ENCODE assay signal across 9 mouse cellular contexts in genomic region chr6:142567452-142567851, GRCm38 (mm10). TPM values are rescaled to one million over a fixed set of nuclear protein-coding genes. Genes with fewer than 3 reads are reported as not detected.
A peak's percentile ranks its signal among the peaks of the same experiment; 100 is the strongest.
DNase-seq lines count a peak whose midpoint lies in the region; ATAC-seq lines count a peak whose summit lies in the region.
"Had no signal": no experiment of that assay in that cellular context is flagged by ENCODE, and none has a peak within 500 bp of the region (broad histone marks: within the 10 kb centered on the region; RNA-seq: fewer than 3 reads in every experiment).

No protein-coding gene starts in this region.

- H3K36me3 ChIP-seq in forebrain, embryonic 14.5 days (ENCODE audit: control insufficient read depth, insufficient read depth, low read length), result no peaks in the 10 kb centered on the region
- H3K36me3 ChIP-seq in forebrain, embryonic 15.5 days, result no peaks in the 10 kb centered on the region
- H3K36me3 ChIP-seq: hindbrain, embryonic 15.5 days had no signal

- H3K27me3 ChIP-seq in forebrain, embryonic 14.5 days (replicated peaks; ENCODE audit: control insufficient read depth, insufficient read depth, low read length), result peaks cover 32% of the 10 kb centered on the region
- peaks cover 35% of the 10 kb centered on the region for H3K27me3 ChIP-seq in forebrain, embryonic 15.5 days

- no peak overlapping the region for H3K27ac ChIP-seq in forebrain, embryonic 14.5 days (ENCODE audit: low read depth, low read length)
- H3K27ac ChIP-seq in forebrain, embryonic 15.5 days (replicated peaks), result no peak overlapping the region
- H3K27ac ChIP-seq: hindbrain, embryonic 15.5 days had no signal

- no peak overlapping the region for H3K4me3 ChIP-seq in forebrain, embryonic 14.5 days (ENCODE audit: low read depth, low read length)
- H3K4me3 ChIP-seq in forebrain, embryonic 15.5 days, result no peak overlapping the region
- H3K4me3 ChIP-seq: hindbrain, embryonic 15.5 days had no signal

- intact Hi-C loops in left cerebral cortex, postnatal 4 days (cut with DNase I), result no loop called here
- intact Hi-C loops in left cerebral cortex, postnatal 10 days (cut with DNase I), result no loop called here

- peak; percentile 29 for DNase-seq in forebrain, embryonic 14.5 days (ENCODE audit: low spot score)
- DNase-seq in adrenal gland, adult 2 months, result peak; percentile 84
- peak; percentile 76 for DNase-seq in kidney, adult 9 months
- DNase-seq in gastrocnemius, postnatal 25 days, result no peak
- DNase-seq in left cerebral cortex, postnatal 4 days, result no peak
- no peak for DNase-seq in left cerebral cortex, postnatal 10 days (ENCODE audit: extremely low spot score in 1 of 2, low spot score in 2 of 2)

- no peak overlapping the region for H3K4me2 ChIP-seq in forebrain, embryonic 14.5 days (ENCODE audit: low read length)
- H3K4me2 ChIP-seq in forebrain, embryonic 15.5 days (replicated peaks), result no peak overlapping the region
- H3K4me2 ChIP-seq: hindbrain, embryonic 15.5 days had no signal

- ATAC-seq in forebrain, embryonic 14.5 days, result no peak
- no peak for ATAC-seq in forebrain, embryonic 15.5 days (replicated peaks)
- ATAC-seq in megakaryocyte progenitor cell, adult 5-6 weeks (replicated peaks; ENCODE audit: poor library complexity), result peak; percentile 60

- no peaks in the 10 kb centered on the region for H3K9me3 ChIP-seq in forebrain, embryonic 14.5 days (replicated peaks; ENCODE audit: control insufficient read depth, low read length)
- H3K9me3 ChIP-seq in forebrain, embryonic 15.5 days, result no peaks in the 10 kb centered on the region
- H3K9me3 ChIP-seq: hindbrain, embryonic 15.5 days had no signal

- peaks cover 3% of the 10 kb centered on the region; the same call in 1 of the 2 replicates for H3K4me1 ChIP-seq in forebrain, embryonic 14.5 days (ENCODE audit: control insufficient read depth, insufficient read depth, low read length)
- peaks cover 22% of the 10 kb centered on the region for H3K4me1 ChIP-seq in forebrain, embryonic 15.5 days

- no peak overlapping the region for H3K9ac ChIP-seq in forebrain, embryonic 14.5 days (ENCODE audit: low read length)
- H3K9ac ChIP-seq in forebrain, embryonic 15.5 days (replicated peaks), result no peak overlapping the region
- H3K9ac ChIP-seq: hindbrain, embryonic 15.5 days had no signal

- WGBS in forebrain, embryonic 14.5 days, result 41% methylated on average over 5 of the region's 5 CpGs
- 40% methylated on average over 5 of the region's 5 CpGs for WGBS in forebrain, embryonic 15.5 days

RNA-seq across cellular contexts. Expression of gene Kcnj8, which starts 4.0 kb away (rescaled TPM):
- polyA plus RNA-seq in forebrain, embryonic 14.5 days (2014; fragmentation: Nextera tagmentation; extraction: Ambion mirVana), result 15.0 TPM in 2 replicates
- 12.0 and 13.4 TPM in 2 replicates for polyA plus RNA-seq in forebrain, embryonic 15.5 days (2015; fragmentation: Nextera tagmentation; extraction: Ambion mirVana)
- 10 to 100 TPM in 1 of 2 experiments, 1 to 10 TPM in 1; 6.4 to 12.1 TPM for total RNA-seq in adrenal gland, adult 2 months (2021)
- polyA plus RNA-seq in adrenal gland, adult 2 months (2012; rRNA removed), result 5.6 and 7.6 TPM in 2 replicates
- total RNA-seq in megakaryocyte progenitor cell, adult 5-6 weeks (2015), result 0.05 TPM in 1 of 2 replicates, not detected in the other
- total RNA-seq in megakaryocyte progenitor cell, adult 5-6 weeks (2017), result not detected in 2 replicates
- 1 to 10 TPM; 8.2 to 8.8 TPM for total RNA-seq in gastrocnemius, postnatal 25 days (2021)
- total RNA-seq in left cerebral cortex, postnatal 4 days (2021), result 1 to 10 TPM; 4.2 to 4.4 TPM
- 1 to 10 TPM; 4.1 to 5.4 TPM for total RNA-seq in left cerebral cortex, postnatal 10 days (2021)

RNA-seq across cellular contexts. Expression of gene Ldhb, which starts 59.7 kb away (rescaled TPM):
- polyA plus RNA-seq in forebrain, embryonic 14.5 days (2014; fragmentation: Nextera tagmentation; extraction: Ambion mirVana), result 544 and 576 TPM in 2 replicates
- polyA plus RNA-seq in forebrain, embryonic 15.5 days (2015; fragmentation: Nextera tagmentation; extraction: Ambion mirVana), result 488 and 489 TPM in 2 replicates
- total RNA-seq in adrenal gland, adult 2 months (2021), result 100 to 1,000 TPM; 222 to 343 TPM
- 39.7 and 47.7 TPM in 2 replicates for polyA plus RNA-seq in adrenal gland, adult 2 months (2012; rRNA removed)
- 66.8 and 67.4 TPM in 2 replicates for total RNA-seq in megakaryocyte progenitor cell, adult 5-6 weeks (2015)
- 40.4 and 42.0 TPM in 2 replicates for total RNA-seq in megakaryocyte progenitor cell, adult 5-6 weeks (2017)
- 100 to 1,000 TPM; 120 to 334 TPM for total RNA-seq in gastrocnemius, postnatal 25 days (2021)
- 100 to 1,000 TPM; 205 to 218 TPM for total RNA-seq in left cerebral cortex, postnatal 4 days (2021)
- total RNA-seq in left cerebral cortex, postnatal 10 days (2021), result 100 to 1,000 TPM; 466 to 479 TPM

Comparison
In these comparisons a context has a peak if more than half of its experiments do, and no peak if none do; other contexts are left out.
1. DNase-seq: peak in forebrain, embryonic 14.5 days (single experiment), adrenal gland, adult 2 months (single experiment) and kidney, adult 9 months (single experiment); none in gastrocnemius, postnatal 25 days (single experiment), left cerebral cortex, postnatal 4 days (single experiment) and left cerebral cortex, postnatal 10 days (0 of 2).
2. RNA of gene Kcnj8, which starts 4.0 kb away (total RNA-seq): 6.4 to 12.1 TPM in adrenal gland, adult 2 months, 8.2 to 8.8 TPM in gastrocnemius, postnatal 25 days, 4.1 to 5.4 TPM in left cerebral cortex, postnatal 10 days and 4.2 to 4.4 TPM in left cerebral cortex, postnatal 4 days; 0.05 TPM in megakaryocyte progenitor cell, adult 5-6 weeks; every median in the first group is over 4 times any median in the second.